Mouse (Mus musculus) CH12.LX (cell line): ENCODE measurements around the gene Suclg2. TPM values are rescaled to one million over a fixed set of nuclear protein-coding genes. Genes with fewer than 3 reads are reported as not detected.

ENCODE experiments used
- DNase-seq: peaks from one replicate; pipeline ENCODE4 v3.0.0-alpha.2; 2013; ENCODE audit errors: extremely low read depth
- H3K27ac ChIP-seq: 2 replicates; pipeline ENCODE4 v1.5.1; 2012; ENCODE audit warnings: low read depth, mild to moderate bottlenecking, control low read depth, moderate library complexity; ENCODE audit not compliant: insufficient read depth
- H3K27me3 ChIP-seq: replicated peaks from 2 replicates; pipeline ENCODE3; 2012; ENCODE audit warnings: inconsistent platforms
- H3K36me3 ChIP-seq, 2 experiments: replicated peaks in 1 of 2; 2 replicates each; pipeline versions ENCODE3 to v1.6.1; 2012; ENCODE audit warnings: inconsistent platforms in 1 of 2, low read length in 1 of 2, mild to moderate bottlenecking in 1 of 2, mixed read lengths in 1 of 2, moderate library complexity in 1 of 2; ENCODE audit not compliant: control insufficient read depth in 1 of 2, insufficient read depth in 1 of 2
- H3K4me1 ChIP-seq, 2 experiments: 2 replicates each; pipeline ENCODE4 v1.6.1; 2012; ENCODE audit warnings: inconsistent platforms in 1 of 2, moderate library complexity in 1 of 2; ENCODE audit not compliant: insufficient read depth in 2 of 2, control insufficient read depth in 1 of 2
- H3K4me2 ChIP-seq: 2 replicates; pipeline ENCODE4 v1.6.1; 2012; ENCODE audit warnings: low read depth, mild to moderate bottlenecking, control low read depth; ENCODE audit not compliant: poor library complexity, insufficient read depth, severe bottlenecking
- H3K4me3 ChIP-seq, 3 experiments: fragments of 150-350 bp in 1 of 3; sonication (generic) in 1 of 3; replicated peaks in 1 of 3; 2 replicates each; pipeline versions ENCODE3 to v1.5.1; 2011 to 2012; ENCODE audit warnings: low read depth in 2 of 3, low read length in 2 of 3, mild to moderate bottlenecking in 2 of 3, moderate library complexity in 2 of 3, control low read depth in 1 of 3, improper control_type of control experiment in 1 of 3, inconsistent platforms in 1 of 3, mixed read lengths in 1 of 3; ENCODE audit not compliant: poor library complexity in 1 of 3
- H3K79me2 ChIP-seq: replicated peaks from 2 replicates; pipeline ENCODE4 v1.6.1; 2012; ENCODE audit warnings: mild to moderate bottlenecking, moderate library complexity; ENCODE audit not compliant: control insufficient read depth, poor library complexity, insufficient read depth, severe bottlenecking; ENCODE audit errors: extremely low read depth
- H3K9ac ChIP-seq: 2 replicates; pipeline ENCODE4 v1.6.1; 2012; ENCODE audit warnings: low read depth, mild to moderate bottlenecking, control low read depth, moderate library complexity; ENCODE audit not compliant: insufficient read depth
- H3K9me3 ChIP-seq: replicated peaks from 2 replicates; pipeline ENCODE3; 2012; ENCODE audit warnings: low read length, inconsistent platforms, mixed read lengths
- CHD2 ChIP-seq: IDR thresholded peaks from 2 replicates; pipeline ENCODE4 v1.6.1; 2011; ENCODE audit warnings: low read length, improper control_type of control experiment
- CTCF ChIP-seq, 2 experiments: IDR thresholded peaks in 1 of 2; conservative IDR thresholded peaks in 1 of 2; 2 replicates each; pipeline ENCODE4 v1.5.1; 2011 to 2012; ENCODE audit warnings: low read depth in 2 of 2, low read length in 2 of 2, improper control_type of control experiment in 1 of 2, inconsistent platforms in 1 of 2, mild to moderate bottlenecking in 1 of 2, moderate library complexity in 1 of 2
- ELF1 ChIP-seq: IDR thresholded peaks from 2 replicates; pipeline ENCODE4 v1.6.1; 2014; ENCODE audit warnings: low read depth, mild to moderate bottlenecking, inconsistent platforms, low read length, improper control_type of control experiment
- EP300 ChIP-seq: IDR thresholded peaks from 2 replicates; pipeline ENCODE4 v1.6.1; 2011; ENCODE audit warnings: low read length, improper control_type of control experiment
- ETS1 ChIP-seq: conservative IDR thresholded peaks from 2 replicates; pipeline ENCODE4 v1.6.1; 2012; ENCODE audit warnings: low read depth, mild to moderate bottlenecking, inconsistent platforms, low read length, improper control_type of control experiment, moderate library complexity
- GABPA ChIP-seq: IDR thresholded peaks from 2 replicates; pipeline ENCODE4 v1.6.1; 2012; ENCODE audit warnings: low read depth, low read length, improper control_type of control experiment, inconsistent platforms; ENCODE audit not compliant: insufficient replicate concordance
- IRF4 ChIP-seq: IDR thresholded peaks from 2 replicates; pipeline ENCODE4 v1.6.1; 2014; ENCODE audit warnings: low read depth, mild to moderate bottlenecking, inconsistent platforms, low read length, improper control_type of control experiment
- JUN ChIP-seq: IDR thresholded peaks from 2 replicates; pipeline ENCODE4 v1.6.1; 2011; ENCODE audit warnings: low read depth, mild to moderate bottlenecking, low read length, improper control_type of control experiment, moderate library complexity; ENCODE audit not compliant: insufficient read depth
- JUND ChIP-seq: conservative IDR thresholded peaks from 2 replicates; pipeline ENCODE4 v1.6.1; 2011; ENCODE audit warnings: low read depth, low read length, improper control_type of control experiment
- KAT2A ChIP-seq: IDR thresholded peaks from 2 replicates; pipeline ENCODE4 v1.6.1; 2012; ENCODE audit warnings: low read length, improper control_type of control experiment, inconsistent platforms; ENCODE audit not compliant: insufficient replicate concordance
- MAZ ChIP-seq: IDR thresholded peaks from 2 replicates; pipeline ENCODE4 v1.6.1; 2012; ENCODE audit warnings: low read depth, mild to moderate bottlenecking, inconsistent platforms, low read length, improper control_type of control experiment, moderate library complexity
- MEF2A ChIP-seq: IDR thresholded peaks from 2 replicates; pipeline ENCODE4 v1.6.1; 2014; ENCODE audit warnings: low read depth, mild to moderate bottlenecking, inconsistent platforms, low read length, improper control_type of control experiment, borderline replicate concordance
- MXI1 ChIP-seq: IDR thresholded peaks from 2 replicates; pipeline ENCODE4 v1.6.1; 2011; ENCODE audit warnings: mild to moderate bottlenecking, low read depth, low read length, improper control_type of control experiment
- MYC ChIP-seq: IDR thresholded peaks from 2 replicates; pipeline ENCODE4 v1.6.1; 2011; ENCODE audit warnings: low read depth, mild to moderate bottlenecking, improper control_type of control experiment, low read length
- NRF1 ChIP-seq: IDR thresholded peaks from 2 replicates; pipeline ENCODE4 v1.6.1; 2014; ENCODE audit warnings: low read depth, mild to moderate bottlenecking, inconsistent platforms, low read length, improper control_type of control experiment, moderate library complexity
- PAX5 ChIP-seq: IDR thresholded peaks from 2 replicates; pipeline ENCODE4 v1.6.1; 2012; ENCODE audit warnings: low read length, inconsistent platforms, mixed read lengths
- POLR2A ChIP-seq: IDR thresholded peaks from 2 replicates; pipeline ENCODE4 v1.6.1; 2011; ENCODE audit warnings: low read depth, mild to moderate bottlenecking, improper control_type of control experiment, low read length
- POLR2AphosphoS2 ChIP-seq: IDR thresholded peaks from 2 replicates; pipeline ENCODE4 v1.6.1; 2011; ENCODE audit warnings: low read depth, low read length, improper control_type of control experiment
- SIN3A ChIP-seq: IDR thresholded peaks from 2 replicates; pipeline ENCODE4 v1.6.1; 2012; ENCODE audit warnings: low read length, improper control_type of control experiment, inconsistent platforms
- SMC3 ChIP-seq: IDR thresholded peaks from 2 replicates; pipeline ENCODE4 v1.6.1; 2011; ENCODE audit warnings: low read depth, low read length, improper control_type of control experiment
- TCF12 ChIP-seq: IDR thresholded peaks from 2 replicates; pipeline ENCODE4 v1.6.1; 2014; ENCODE audit warnings: low read depth, mild to moderate bottlenecking, inconsistent platforms, low read length, improper control_type of control experiment
- USF2 ChIP-seq: conservative IDR thresholded peaks from 2 replicates; pipeline ENCODE4 v1.6.1; 2011; ENCODE audit warnings: low read depth, low read length, improper control_type of control experiment
- ZC3H11A ChIP-seq: IDR thresholded peaks from 2 replicates; pipeline ENCODE4 v1.6.1; 2012; ENCODE audit warnings: low read depth, mild to moderate bottlenecking, inconsistent platforms, low read length, improper control_type of control experiment
- ZMIZ1 ChIP-seq: IDR thresholded peaks from 2 replicates; pipeline ENCODE4 v1.6.1; 2012; ENCODE audit warnings: low read depth, mild to moderate bottlenecking, inconsistent platforms, low read length, improper control_type of control experiment
- dilution Hi-C: fragments of 300-500 bp; cut with MboI; formaldehyde crosslinking; loops from 2 replicates; pipeline ENCODE4 v1.14.3; 2020; ENCODE audit warnings: low sequenced_read_pairs; ENCODE audit not compliant: extremely low pct_unique_long_range_greater_than_20kb, extremely low pct_ligation_motif_present
- in situ Hi-C: fragments of 300-500 bp; cut with MboI; formaldehyde crosslinking; loops from 3 replicates; pipeline ENCODE4 v1.14.3; 2019; ENCODE audit warnings: low sequenced_read_pairs, low pct_ligation_motif_present, low pct_unique_long_range_greater_than_20kb, mixed read lengths
- polyA plus RNA-seq: library from polyadenylated mRNA; unstranded; fragments of >175 nt; gene quantifications from 2 replicates; pipeline ENCODE4 v1.2.1, GENCODE M21; 2012; ENCODE audit warnings: low read depth; ENCODE audit not compliant: insufficient read length
- total RNA-seq, 2 experiments: library from RNA; depleted of rRNA; stranded (reverse); fragments of 300-350 nt in 1 of 2; fragments of >200 nt in 1 of 2; gene quantifications; 2 replicates each; pipeline ENCODE4 v1.2.3; 2012 to 2014

Suclg2 gene
- total and polyA plus RNA-seq, 3 experiments, result 46.5 to 86.2 (median 48.3) TPM

GRCm38 (mm10) chr6:95500771-95501170, 217.8 kb downstream of the Suclg2 start:
- Histone ChIP-seq H3K79me2 (no peaks in the 10 kb centered on the region), H3K27me3 (no peaks in the 10 kb centered on the region), H3K9ac (no peak overlapping the region), H3K36me3 (peaks cover 0 to 41% of the 10 kb centered on the region in 2 experiments), H3K4me1 (no peaks in the 10 kb centered on the region), H3K9me3 (no peaks in the 10 kb centered on the region), H3K4me2 (no peak overlapping the region)
- dilution Hi-C loops, result no loop called here
- no peak for DNase-seq
- TF ChIP-seq ETS1, result no peak
- no peak for TF ChIP-seq NRF1
- TF ChIP-seq ELF1, result no peak
- TF ChIP-seq, all 38 proteins: peak for 0
- Histone ChIP-seq H3K27ac (no peak overlapping the region), H3K4me3 (no peak overlapping the region)
- in situ Hi-C loops, result no loop called here

GRCm38 (mm10) chr6:95499639-95500038, 219.0 kb downstream of the Suclg2 start:
- Histone ChIP-seq H3K36me3 (peaks cover 1 to 48% of the 10 kb centered on the region in 2 experiments), H3K9ac (no peak overlapping the region), H3K9me3 (no peaks in the 10 kb centered on the region), H3K4me3 (no peak overlapping the region), H3K27ac (no peak overlapping the region), H3K79me2 (no peaks in the 10 kb centered on the region), H3K27me3 (no peaks in the 10 kb centered on the region), H3K4me2 (no peak overlapping the region), H3K4me1 (no peaks in the 10 kb centered on the region)
- in situ Hi-C loops (no loop called here), dilution Hi-C loops (no loop called here)
- no peak for TF ChIP-seq MYC
- TF ChIP-seq KAT2A, result no peak
- no peak for TF ChIP-seq PAX5
- TF ChIP-seq TCF12, result no peak
- TF ChIP-seq POLR2AphosphoS2, result no peak
- no peak for TF ChIP-seq EP300
- no peak for DNase-seq

- Histone ChIP-seq H3K9ac (no peak overlapping the region), H3K27me3 (no peaks in the 10 kb centered on the region), H3K27ac (no peak overlapping the region), H3K4me2 (no peak overlapping the region), H3K9me3 (no peaks in the 10 kb centered on the region), H3K79me2 (no peaks in the 10 kb centered on the region), H3K36me3 (peaks cover 5 to 88% of the 10 kb centered on the region in 2 experiments), H3K4me3 (no peak overlapping the region), H3K4me1 (no peaks in the 10 kb centered on the region)
- TF ChIP-seq ELF1 (no peak), MEF2A (no peak), ETS1 (no peak), JUN (no peak), JUND (no peak), MYC (no peak), MAZ (no peak), CHD2 (no peak), GABPA (no peak), CTCF (conservative IDR thresholded peaks at IDR 0.05 in 1 of 2, IDR thresholded peaks at IDR 0.05 in 1 of 2; ENCODE audit: low read depth in 2 of 2, low read length in 2 of 2) (no peak), IRF4 (no peak), SMC3 (no peak), POLR2A (no peak), SIN3A (no peak), ZC3H11A (no peak), MXI1 (no peak), USF2 (no peak), TCF12 (no peak), ZMIZ1 (no peak)
- in situ Hi-C loops (no loop called here), dilution Hi-C loops (no loop called here)
- no peak for DNase-seq
These were observed 226.2 kb downstream of the Suclg2 start for GRCm38 (mm10) chr6:95492216-95492956.
